Mouse (Mus musculus): Measurements from ENCODE around the gene D17H6S53E. TPM values are rescaled to one million over a fixed set of nuclear protein-coding genes. Genes with fewer than 3 reads are reported as not detected.
A peak's percentile ranks its signal among the peaks of the same experiment; 100 is the strongest.
"Not testable (repeated sequence)": the region's sequence is repeated elsewhere in the genome, so short reads cannot be mapped to it uniquely, and the experiment has no call there.

D17H6S53E gene
- polyA plus RNA-seq, 1 experiment from 2014 or later = 14.4 TPM

GRCm38 (mm10) chr17:35111774-35112173, 14.4 kb upstream of the D17H6S53E start:
- WGBS = 72% methylated on average over 9 of the region's 9 CpGs
- no peak overlapping the region for H3K9ac ChIP-seq (ENCODE audit: low read length)
- H3K4me1 ChIP-seq (replicated peaks; ENCODE audit: control insufficient read depth, insufficient read depth) = no peaks in the 10 kb centered on the region
- H3K4me2 ChIP-seq (replicated peaks; ENCODE audit: low read depth) = no peak overlapping the region
- ATAC-seq (ENCODE audit: low FRiP score, low TSS enrichment) (no peak), DNase-seq (ENCODE audit: low spot score) (no peak)
- H3K4me3 ChIP-seq (ENCODE audit: low read depth, low read length) = no peak overlapping the region
- no peaks in the 10 kb centered on the region for H3K9me3 ChIP-seq (ENCODE audit: control insufficient read depth, low read length)
- TF ChIP-seq CTCF (IDR thresholded peaks at IDR 0.05; ENCODE audit: low read depth) (no peak), EP300 (optimal IDR thresholded peaks at IDR 0.05) (no peak)
- H3K27me3 ChIP-seq (ENCODE audit: control insufficient read depth, insufficient read depth, low read length) = no peaks in the 10 kb centered on the region
- H3K36me3 ChIP-seq (ENCODE audit: control insufficient read depth, insufficient read depth, low read length) = peaks cover 4% of the 10 kb centered on the region; the same call in 1 of the 2 replicates
- H3K27ac ChIP-seq (replicated peaks) = no peak overlapping the region

GRCm38 (mm10) chr17:35115046-35116019, 10.8 kb upstream of the D17H6S53E start, which contains the start of gene Ly6g5b:
Gene Ly6g5b, minus strand, starts transcription at chr17:35115428.
- WGBS = 84% methylated on average over 8 of the region's 8 CpGs
- H3K9me3 ChIP-seq (ENCODE audit: control insufficient read depth, low read length) = no peaks in the 10 kb centered on the region
- TF ChIP-seq CTCF (IDR thresholded peaks at IDR 0.05; ENCODE audit: low read depth) (peak; percentile 74), EP300 (optimal IDR thresholded peaks at IDR 0.05) (no peak)
- DNase-seq (ENCODE audit: low spot score) (peak; percentile 65), ATAC-seq (ENCODE audit: low FRiP score, low TSS enrichment) (no peak)
- peaks cover 11% of the 10 kb centered on the region for H3K36me3 ChIP-seq (ENCODE audit: control insufficient read depth, insufficient read depth, low read length)
- H3K4me1 ChIP-seq (replicated peaks; ENCODE audit: control insufficient read depth, insufficient read depth) = no peaks in the 10 kb centered on the region
- no peak within 1 kb of the TSS for H3K4me2 ChIP-seq (replicated peaks; ENCODE audit: low read depth)
- H3K9ac ChIP-seq (ENCODE audit: low read length) = no peak within 1 kb of the TSS
- no peak within 1 kb of the TSS for H3K27ac ChIP-seq (replicated peaks)
- no peak within 1 kb of the TSS for H3K4me3 ChIP-seq (ENCODE audit: low read depth, low read length)
- H3K27me3 ChIP-seq (ENCODE audit: control insufficient read depth, insufficient read depth, low read length) = no peaks in the 10 kb centered on the region

GRCm38 (mm10) chr17:35120745-35121142, 5.4 kb upstream of the D17H6S53E start:
- peaks cover 7% of the 10 kb centered on the region for H3K36me3 ChIP-seq (ENCODE audit: control insufficient read depth, insufficient read depth, low read length)
- H3K4me1 ChIP-seq (replicated peaks; ENCODE audit: control insufficient read depth, insufficient read depth) = no peaks in the 10 kb centered on the region
- peak overlapping the region; percentile 91 for H3K4me3 ChIP-seq (ENCODE audit: low read depth, low read length)
- DNase-seq (ENCODE audit: low spot score) (peak; percentile 60), ATAC-seq (ENCODE audit: low FRiP score, low TSS enrichment) (no peak; the same call in 1 of the 2 replicates)
- TF ChIP-seq EP300 (optimal IDR thresholded peaks at IDR 0.05) (no peak), CTCF (IDR thresholded peaks at IDR 0.05; ENCODE audit: low read depth) (no peak)
- H3K27ac ChIP-seq (replicated peaks) = peak overlapping the region; percentile 78
- no peaks in the 10 kb centered on the region for H3K27me3 ChIP-seq (ENCODE audit: control insufficient read depth, insufficient read depth, low read length)
- H3K4me2 ChIP-seq (replicated peaks; ENCODE audit: low read depth) = peak overlapping the region; percentile 97
- WGBS = under 1% methylated on average over 33 of the region's 33 CpGs
- H3K9me3 ChIP-seq (ENCODE audit: control insufficient read depth, low read length) = no peaks in the 10 kb centered on the region
- H3K9ac ChIP-seq (ENCODE audit: low read length) = peak overlapping the region; percentile 94

GRCm38 (mm10) chr17:35121143-35121799, 4.9 kb upstream of the D17H6S53E start, which contains the start of gene Gpank1:
Gene Gpank1, plus strand, starts transcription at chr17:35121455.
- 0 out of 2 replicates have a peak, but pooled peaks have one; percentile 1 for TF ChIP-seq CTCF (IDR thresholded peaks at IDR 0.05; ENCODE audit: low read depth)
- TF ChIP-seq EP300 (optimal IDR thresholded peaks at IDR 0.05) = no peak
- under 1% methylated on average over 49 of the region's 50 CpGs for WGBS
- Histone ChIP-seq H3K9ac (ENCODE audit: low read length) (peak within 1 kb of the TSS; percentile 94), H3K36me3 (ENCODE audit: control insufficient read depth, insufficient read depth, low read length) (peaks cover 7% of the 10 kb centered on the region), H3K4me2 (replicated peaks; ENCODE audit: low read depth) (peak within 1 kb of the TSS; percentile 97), H3K27me3 (ENCODE audit: control insufficient read depth, insufficient read depth, low read length) (no peaks in the 10 kb centered on the region), H3K27ac (replicated peaks) (peak within 1 kb of the TSS; percentile 96), H3K9me3 (ENCODE audit: control insufficient read depth, low read length) (no peaks in the 10 kb centered on the region), H3K4me1 (replicated peaks; ENCODE audit: control insufficient read depth, insufficient read depth) (no peaks in the 10 kb centered on the region), H3K4me3 (ENCODE audit: low read depth, low read length) (peak within 1 kb of the TSS; percentile 91)
- ATAC-seq (ENCODE audit: low FRiP score, low TSS enrichment) (peak; percentile 93), DNase-seq (ENCODE audit: low spot score) (peak; percentile 98)

- Histone ChIP-seq H3K27ac (replicated peaks) (peak within 1 kb of the TSS; percentile 96), H3K4me3 (ENCODE audit: low read depth, low read length) (peak within 1 kb of the TSS; percentile 91), H3K9ac (ENCODE audit: low read length) (peak within 1 kb of the TSS; percentile 94), H3K27me3 (ENCODE audit: control insufficient read depth, insufficient read depth, low read length) (no peaks in the 10 kb centered on the region), H3K4me2 (replicated peaks; ENCODE audit: low read depth) (peak within 1 kb of the TSS; percentile 97), H3K4me1 (replicated peaks; ENCODE audit: control insufficient read depth, insufficient read depth) (peaks cover 3% of the 10 kb centered on the region; the same call in 1 of the 2 replicates), H3K36me3 (ENCODE audit: control insufficient read depth, insufficient read depth, low read length) (peaks cover 7% of the 10 kb centered on the region), H3K9me3 (ENCODE audit: control insufficient read depth, low read length) (no peaks in the 10 kb centered on the region)
- WGBS = 0% methylated on average over 19 of the region's 19 CpGs
- DNase-seq (ENCODE audit: low spot score) (peak; percentile 48), ATAC-seq (ENCODE audit: low FRiP score, low TSS enrichment) (no peak; the same call in 1 of the 2 replicates)
- TF ChIP-seq CTCF (IDR thresholded peaks at IDR 0.05; ENCODE audit: low read depth) = peak; percentile 62
- no peak for TF ChIP-seq EP300 (optimal IDR thresholded peaks at IDR 0.05)
These were observed 4.3 kb upstream of the D17H6S53E start, which contains the start of gene Csnk2b for GRCm38 (mm10) chr17:35121871-35122303. Gene Csnk2b, minus strand, starts transcription at chr17:35122053.

GRCm38 (mm10) chr17:35123287-35123686, 2.9 kb upstream of the D17H6S53E start:
- not testable (repeated sequence) for H3K4me2 ChIP-seq (replicated peaks; ENCODE audit: low read depth); H3K36me3 ChIP-seq (ENCODE audit: control insufficient read depth, insufficient read depth, low read length); DNase-seq (ENCODE audit: low spot score); H3K4me1 ChIP-seq (replicated peaks; ENCODE audit: control insufficient read depth, insufficient read depth); H3K27me3 ChIP-seq (ENCODE audit: control insufficient read depth, insufficient read depth, low read length); H3K9me3 ChIP-seq (ENCODE audit: control insufficient read depth, low read length); H3K27ac ChIP-seq (replicated peaks); H3K4me3 ChIP-seq (ENCODE audit: low read depth, low read length); ATAC-seq (ENCODE audit: low FRiP score, low TSS enrichment); H3K9ac ChIP-seq (ENCODE audit: low read length)
- 89% methylated on average over 9 of the region's 9 CpGs for WGBS

GRCm38 (mm10) chr17:35124261-35124896, 1.8 kb upstream of the D17H6S53E start:
- not testable (repeated sequence) for H3K36me3 ChIP-seq (ENCODE audit: control insufficient read depth, insufficient read depth, low read length); H3K27me3 ChIP-seq (ENCODE audit: control insufficient read depth, insufficient read depth, low read length); H3K4me3 ChIP-seq (ENCODE audit: low read depth, low read length); H3K9ac ChIP-seq (ENCODE audit: low read length); H3K9me3 ChIP-seq (ENCODE audit: control insufficient read depth, low read length); H3K4me2 ChIP-seq (replicated peaks; ENCODE audit: low read depth); H3K4me1 ChIP-seq (replicated peaks; ENCODE audit: control insufficient read depth, insufficient read depth)
- WGBS = 75% methylated on average over 12 of the region's 12 CpGs
- DNase-seq (ENCODE audit: low spot score) = peak; percentile 55
- H3K27ac ChIP-seq (replicated peaks) = peak overlapping the region; percentile 74
- peak; percentile 46 for ATAC-seq (ENCODE audit: low FRiP score, low TSS enrichment)

All from stomach, postnatal 0 days (tissue).